Mouse (Mus musculus) midbrain, embryonic 14.5 days (tissue): Measurements from ENCODE around the gene Trim8. TPM values are rescaled to one million over a fixed set of nuclear protein-coding genes. Genes with fewer than 3 reads are reported as not detected.
A peak's percentile ranks its signal among the peaks of the same experiment; 100 is the strongest.

ENCODE experiments used
- ATAC-seq: fragments of 200-750 bp; cut with Nextera tagmentation; 2 replicates; pipeline ENCODE4 v1.8.0; 2017; ENCODE audit warnings: moderate number of reproducible peaks, moderate library complexity; ENCODE audit not compliant: low FRiP score, low TSS enrichment
- DNase-seq: peaks from one replicate; pipeline ENCODE4 v3.0.0-alpha.2; 2015
- H3K27ac ChIP-seq: fragments of 300-500 bp; sonication (generic); replicated peaks from 2 replicates; pipeline ENCODE4 v1.5.1; 2014; ENCODE audit warnings: mild to moderate bottlenecking, low read depth, low read length, moderate library complexity
- H3K27me3 ChIP-seq: fragments of 300-500 bp; sonication (generic); 2 replicates; pipeline ENCODE4 v1.6.1; 2014; ENCODE audit warnings: low read length, control low read depth, mixed read lengths; ENCODE audit not compliant: control insufficient read depth, insufficient read depth
- H3K36me3 ChIP-seq: fragments of 300-500 bp; sonication (generic); 2 replicates; pipeline ENCODE4 v1.6.1; 2014; ENCODE audit warnings: low read length, control low read depth; ENCODE audit not compliant: control insufficient read depth, insufficient read depth
- H3K4me1 ChIP-seq: fragments of 300-500 bp; sonication (generic); 2 replicates; pipeline ENCODE4 v1.6.1; 2014; ENCODE audit warnings: mild to moderate bottlenecking, antibody characterized with exemption, low read length, control low read depth; ENCODE audit not compliant: control insufficient read depth, insufficient read depth
- H3K4me2 ChIP-seq: fragments of 300-500 bp; sonication (generic); 2 replicates; pipeline ENCODE4 v1.6.1; 2014; ENCODE audit warnings: mild to moderate bottlenecking, low read length, moderate library complexity
- H3K4me3 ChIP-seq: fragments of 300-500 bp; sonication (generic); replicated peaks from 2 replicates; pipeline ENCODE4 v1.5.1; 2014; ENCODE audit warnings: low read depth, low read length
- H3K9ac ChIP-seq: fragments of 300-500 bp; sonication (generic); replicated peaks from 2 replicates; pipeline ENCODE4 v1.6.1; 2014; ENCODE audit warnings: mild to moderate bottlenecking, low read length, moderate library complexity
- H3K9me3 ChIP-seq: fragments of 300-500 bp; sonication (generic); 2 replicates; pipeline ENCODE4 v1.6.1; 2016; ENCODE audit warnings: low read length, control low read depth, mixed read lengths; ENCODE audit not compliant: control insufficient read depth
- WGBS: fragments of 180-500 bp; shearing (Covaris S2); extraction: QIAGEN DNeasy Blood & Tissue Kit; methylation state at CpG from one replicate; pipeline ENCODE4 v1.1.7; 2014; 5-methylcytosine and 5-hydroxymethylcytosine counted together
- polyA plus RNA-seq: library from polyadenylated mRNA; unstranded; fragments of >200 nt; fragmentation: Nextera tagmentation; extraction: Ambion mirVana; gene quantifications from 2 replicates; pipeline ENCODE4 v1.2.1, GENCODE M21; 2014

The Trim8 gene
- polyA plus RNA-seq, result 36.5 and 38.5 TPM in 2 replicates

GRCm38 (mm10) chr19:46501401-46502068 lies at the start of gene Trim8:
TSS of gene Trim8 (plus strand) at chr19:46501702.
- Histone ChIP-seq H3K27ac (peak within 1 kb of the TSS; percentile 98), H3K4me3 (peak within 1 kb of the TSS; percentile 98), H3K27me3 (no peaks in the 10 kb centered on the region), H3K9me3 (no peaks in the 10 kb centered on the region), H3K4me2 (peak within 1 kb of the TSS; percentile 99), H3K4me1 (peaks cover 23% of the 10 kb centered on the region), H3K9ac (peak within 1 kb of the TSS; percentile 98), H3K36me3 (peaks cover 11% of the 10 kb centered on the region)
- under 1% methylated on average over 62 of the region's 64 CpGs for WGBS
- DNase-seq (peak; percentile 86), ATAC-seq (peak; percentile 12)

DNA sequence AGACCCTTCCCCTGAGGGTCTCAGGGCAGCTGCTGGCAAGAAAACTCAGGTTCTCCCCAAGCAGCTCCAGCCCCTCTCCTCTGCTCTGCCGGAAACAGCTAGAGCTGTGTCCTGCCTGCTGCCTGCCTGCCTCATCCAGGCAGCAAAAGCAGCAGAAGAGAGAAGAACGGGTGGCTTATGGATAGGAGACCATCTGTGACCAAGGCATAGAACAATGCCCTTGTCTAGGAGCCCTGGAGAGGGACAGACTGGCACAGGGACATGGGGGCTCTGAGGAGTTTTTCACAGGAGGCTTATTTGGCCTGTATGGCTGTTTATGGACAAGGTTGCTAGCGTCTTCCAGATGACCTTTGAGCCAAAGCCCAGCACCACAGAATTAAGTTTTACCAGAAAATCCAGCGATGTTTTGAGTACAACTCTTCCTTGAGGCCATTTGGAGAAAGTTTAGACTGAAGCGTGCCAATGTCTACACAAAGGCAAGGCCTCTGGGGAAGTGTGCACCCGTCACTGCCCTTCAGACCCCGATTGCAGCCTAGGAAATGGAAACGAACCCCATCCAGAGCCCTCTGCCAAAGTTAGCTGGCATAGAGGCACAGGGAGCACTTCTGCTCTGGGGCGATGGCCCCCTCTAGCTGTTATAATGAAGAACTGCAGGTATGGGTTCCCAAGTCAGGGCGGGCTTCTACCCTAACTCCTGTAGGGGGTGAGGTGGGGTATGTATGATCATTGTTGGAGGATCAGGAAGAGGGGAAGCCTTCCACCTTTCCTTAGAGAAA lies 49.3 kb upstream of the Trim8 start:
- DNase-seq (peak; percentile 79), ATAC-seq (peak; percentile 27; the same call in 1 of the 2 replicates)
- H3K27me3 ChIP-seq, result no peaks in the 10 kb centered on the region
- WGBS, result 29% methylated on average over 10 of the region's 10 CpGs
- H3K4me1 ChIP-seq, result peaks cover 3% of the 10 kb centered on the region; the same call in 1 of the 2 replicates
- peaks cover 17% of the 10 kb centered on the region for H3K36me3 ChIP-seq
- H3K4me2 ChIP-seq, result no peak overlapping the region
- no peaks in the 10 kb centered on the region for H3K9me3 ChIP-seq
- no peak overlapping the region for H3K9ac ChIP-seq
- no peak overlapping the region for H3K27ac ChIP-seq
- no peak overlapping the region for H3K4me3 ChIP-seq

GRCm38 (mm10) chr19:46452916-46453315 lies 48.6 kb upstream of the Trim8 start:
- Histone ChIP-seq H3K27me3 (no peaks in the 10 kb centered on the region), H3K27ac (no peak overlapping the region), H3K4me2 (no peak overlapping the region), H3K9ac (no peak overlapping the region), H3K36me3 (peaks cover 24% of the 10 kb centered on the region), H3K9me3 (no peaks in the 10 kb centered on the region), H3K4me1 (peaks cover 3% of the 10 kb centered on the region; the same call in 1 of the 2 replicates), H3K4me3 (no peak overlapping the region)
- ATAC-seq (no peak), DNase-seq (no peak)
- 85% methylated on average over 9 of the region's 9 CpGs for WGBS

DNA sequence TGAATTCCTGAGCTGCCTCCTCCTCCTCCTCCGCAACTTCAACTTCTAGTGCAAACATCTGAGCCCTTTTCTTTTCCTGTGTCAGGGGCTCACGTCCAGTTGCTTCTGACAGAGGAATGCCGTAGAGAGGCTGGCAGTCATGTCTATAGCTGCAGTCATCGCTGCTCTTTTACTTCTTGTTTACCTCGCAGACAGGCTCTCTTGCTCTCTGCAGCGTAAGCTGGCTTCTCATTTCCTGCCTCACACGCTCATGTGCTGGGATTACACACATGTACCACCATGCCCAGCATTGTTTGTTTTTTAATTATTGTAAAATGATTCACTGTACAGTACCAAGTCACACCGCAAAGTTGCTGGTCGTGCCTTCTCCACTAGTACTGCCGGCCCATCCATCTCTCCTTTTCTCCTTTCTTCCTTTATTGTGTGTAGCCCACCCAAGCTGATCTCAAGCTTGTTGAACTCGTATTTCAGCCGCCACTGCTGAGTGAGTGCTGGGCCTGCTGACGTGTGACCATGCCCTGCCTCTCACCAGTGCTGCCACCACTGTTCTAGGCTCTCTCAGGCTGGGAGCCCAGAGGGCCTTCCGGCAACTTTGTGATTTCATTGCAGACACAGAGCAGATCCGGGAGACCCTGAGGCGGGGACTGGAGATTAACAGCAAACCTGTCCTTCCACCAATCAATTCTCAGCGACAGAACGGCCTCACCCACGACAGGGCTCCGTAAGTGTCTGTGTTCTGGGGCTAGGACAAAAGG lies 47.2 kb upstream of the Trim8 start:
- H3K27ac ChIP-seq, result 0 out of 2 replicates have a peak overlapping the region, but pooled peaks have one; percentile 20
- H3K36me3 ChIP-seq, result peaks cover 25% of the 10 kb centered on the region
- no peaks in the 10 kb centered on the region for H3K9me3 ChIP-seq
- H3K27me3 ChIP-seq, result no peaks in the 10 kb centered on the region
- no peak for ATAC-seq
- H3K4me1 ChIP-seq, result no peaks in the 10 kb centered on the region
- H3K9ac ChIP-seq, result no peak overlapping the region
- H3K4me2 ChIP-seq, result no peak overlapping the region
- 70% methylated on average over 20 of the region's 20 CpGs for WGBS
- DNase-seq, result no peak
- no peak overlapping the region for H3K4me3 ChIP-seq

DNA sequence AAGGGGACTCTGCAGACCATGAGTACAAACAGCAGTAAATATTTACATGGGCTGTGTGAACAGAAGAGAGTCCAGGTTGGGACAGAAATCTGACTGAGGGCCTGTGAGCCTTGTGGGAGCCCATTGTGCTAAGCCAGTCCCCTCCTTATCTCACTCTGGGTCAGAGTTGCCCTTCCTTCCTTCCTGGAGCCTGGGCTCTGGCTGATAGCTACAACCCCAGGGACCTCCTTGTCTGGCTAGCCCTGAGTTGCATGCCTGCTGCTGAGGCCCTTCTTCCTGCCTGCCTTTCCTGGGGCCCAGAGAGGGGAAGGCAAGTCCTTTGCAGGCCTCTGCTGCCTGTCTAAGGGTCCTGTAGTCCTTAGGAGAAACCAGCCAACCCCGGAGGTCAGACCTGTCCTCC lies 46.5 kb upstream of the Trim8 start:
- Histone ChIP-seq H3K27me3 (no peaks in the 10 kb centered on the region), H3K9me3 (no peaks in the 10 kb centered on the region), H3K9ac (no peak overlapping the region), H3K4me3 (no peak overlapping the region), H3K27ac (0 out of 2 replicates have a peak overlapping the region, but pooled peaks have one; percentile 20), H3K4me2 (no peak overlapping the region), H3K4me1 (no peaks in the 10 kb centered on the region), H3K36me3 (peaks cover 31% of the 10 kb centered on the region)
- WGBS, result 50% methylated on average over 1 of the region's 1 CpGs
- ATAC-seq (no peak), DNase-seq (no peak)

GRCm38 (mm10) chr19:46455556-46455955 lies 45.9 kb upstream of the Trim8 start:
- Histone ChIP-seq H3K27me3 (no peaks in the 10 kb centered on the region), H3K9me3 (no peaks in the 10 kb centered on the region), H3K27ac (no peak overlapping the region), H3K36me3 (peaks cover 34% of the 10 kb centered on the region), H3K4me1 (no peaks in the 10 kb centered on the region), H3K4me2 (no peak overlapping the region), H3K9ac (no peak overlapping the region), H3K4me3 (no peak overlapping the region)
- no peak for DNase-seq
- 92% methylated on average over 8 of the region's 8 CpGs for WGBS
- no peak for ATAC-seq

DNA sequence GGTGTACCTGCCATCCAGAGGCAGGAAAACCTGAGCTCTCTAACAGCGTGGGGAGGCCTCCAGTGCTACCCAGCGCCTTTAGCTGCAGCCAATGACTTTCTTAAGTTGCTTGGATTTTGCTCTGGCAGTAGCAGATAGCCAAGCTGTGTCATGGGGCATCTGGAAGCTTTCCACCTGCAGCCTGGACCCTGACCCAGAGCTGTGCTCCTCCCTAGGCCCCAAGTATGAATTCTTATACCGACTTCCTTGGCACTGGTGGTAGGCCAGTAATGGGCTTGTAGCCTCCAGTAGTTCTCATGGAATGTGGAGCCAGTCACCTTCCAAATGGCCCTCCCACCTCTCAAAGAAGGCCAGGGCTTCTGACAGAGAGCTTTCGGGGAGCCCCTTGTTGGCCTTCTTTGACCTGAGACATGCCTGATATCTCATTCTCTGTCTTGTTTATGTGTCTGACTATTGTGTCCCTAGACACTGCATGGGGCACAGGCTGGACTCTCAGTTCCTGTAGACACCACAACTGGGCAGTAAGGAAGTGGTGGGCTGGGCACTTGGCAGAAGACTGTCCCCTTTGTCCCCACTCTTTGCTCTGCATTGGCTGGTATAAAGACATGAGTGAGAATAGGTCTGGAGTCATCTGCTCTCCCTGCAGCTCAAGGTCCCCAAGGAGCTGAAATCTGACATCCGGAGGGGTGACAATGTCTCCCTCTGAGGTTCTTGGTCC lies 45.3 kb upstream of the Trim8 start:
- 91% methylated on average over 5 of the region's 5 CpGs for WGBS
- peaks cover 38% of the 10 kb centered on the region for H3K36me3 ChIP-seq

GRCm38 (mm10) chr19:46457798-46458197 lies 43.7 kb upstream of the Trim8 start:
- Histone ChIP-seq H3K36me3 (peaks cover 47% of the 10 kb centered on the region), H3K9ac (no peak overlapping the region), H3K4me1 (no peaks in the 10 kb centered on the region), H3K4me2 (no peak overlapping the region), H3K9me3 (no peaks in the 10 kb centered on the region), H3K27me3 (no peaks in the 10 kb centered on the region), H3K4me3 (no peak overlapping the region), H3K27ac (no peak overlapping the region)
- ATAC-seq (no peak), DNase-seq (no peak)
- WGBS, result 89% methylated on average over 5 of the region's 5 CpGs

More for the DNA sequence above, 45.3 kb upstream of the Trim8 start:
- no peak for DNase-seq
- Histone ChIP-seq H3K27me3 (no peaks in the 10 kb centered on the region), H3K4me3 (no peak overlapping the region), H3K9ac (no peak overlapping the region), H3K4me1 (no peaks in the 10 kb centered on the region), H3K9me3 (no peaks in the 10 kb centered on the region), H3K4me2 (no peak overlapping the region), H3K27ac (0 out of 2 replicates have a peak overlapping the region, but pooled peaks have one; percentile 13)
- no peak for ATAC-seq
